Mouse (Mus musculus): Measurements from ENCODE around the gene Emp3.
"Not testable (repeated sequence)": the region's sequence is repeated elsewhere in the genome, so short reads cannot be mapped to it uniquely, and the experiment has no call there.

Gene Emp3

GRCm38 (mm10) chr7:45921242-45921621, at the start of gene Emp3:
Emp3 (minus strand) TSS chr7:45921404.
- DNase-seq (ENCODE audit: low read depth, low spot score) = peak; percentile 84

- no peak for DNase-seq (ENCODE audit: low read depth, low spot score)
Observed at GRCm38 (mm10) chr7:45956611-45957010, 35.4 kb upstream of the Emp3 start.

- DNase-seq (ENCODE audit: low read depth, low spot score) = no peak
Observed at GRCm38 (mm10) chr7:45949061-45949460, 27.9 kb upstream of the Emp3 start.

GRCm38 (mm10) chr7:45943280-45943679, 22.1 kb upstream of the Emp3 start:
- peak; percentile 24 for DNase-seq (ENCODE audit: low read depth, low spot score)

DNA sequence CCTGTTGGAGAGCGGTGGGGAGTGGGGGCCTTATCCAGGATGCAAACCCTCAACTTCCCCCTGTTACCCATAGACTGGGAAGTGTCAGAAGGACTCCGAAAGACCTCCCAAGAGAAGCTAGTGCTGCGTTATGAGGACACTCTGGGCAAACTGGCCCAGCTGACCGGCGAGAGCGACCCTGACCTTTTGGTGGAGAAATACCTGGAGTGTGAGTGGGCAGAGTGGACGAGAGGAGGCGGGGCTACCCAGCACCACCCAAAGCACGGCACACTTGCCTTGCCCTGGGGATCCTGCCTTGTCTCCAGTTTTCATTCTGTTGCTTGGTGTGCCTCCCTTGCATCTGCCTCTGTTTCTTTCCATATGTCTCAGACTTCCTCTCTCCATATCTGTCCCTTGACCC, 20.8 kb upstream of the Emp3 start:
- DNase-seq (ENCODE audit: low read depth, low spot score) = no peak

DNA sequence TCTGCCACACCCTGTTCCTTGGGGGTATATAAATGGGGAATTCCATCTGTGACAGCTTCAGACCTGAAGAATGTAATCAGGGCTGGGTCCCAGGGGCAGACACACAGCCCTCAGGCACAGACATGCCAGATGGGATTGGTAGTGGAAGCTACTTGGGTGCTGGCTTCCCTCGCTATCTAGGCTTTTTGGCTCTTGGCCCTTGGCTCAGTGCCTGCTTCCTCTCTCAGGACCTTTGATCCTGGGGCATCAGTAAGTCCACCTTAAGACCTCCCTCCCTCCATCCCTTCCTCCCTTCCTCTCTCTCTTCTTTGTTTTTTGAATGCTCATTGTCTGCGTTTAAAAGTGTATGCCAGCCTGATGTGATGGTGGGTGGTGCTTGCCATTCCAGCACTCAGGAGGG, 18.6 kb upstream of the Emp3 start:
- no peak for DNase-seq (ENCODE audit: low read depth, low spot score)

- peak; percentile 79 for DNase-seq (ENCODE audit: low read depth, low spot score)
Observed at GRCm38 (mm10) chr7:45935114-45935513, 13.9 kb upstream of the Emp3 start.

- DNase-seq (ENCODE audit: low read depth, low spot score) = not testable (repeated sequence)
Observed at GRCm38 (mm10) chr7:45933766-45934165, 12.6 kb upstream of the Emp3 start.

DNA sequence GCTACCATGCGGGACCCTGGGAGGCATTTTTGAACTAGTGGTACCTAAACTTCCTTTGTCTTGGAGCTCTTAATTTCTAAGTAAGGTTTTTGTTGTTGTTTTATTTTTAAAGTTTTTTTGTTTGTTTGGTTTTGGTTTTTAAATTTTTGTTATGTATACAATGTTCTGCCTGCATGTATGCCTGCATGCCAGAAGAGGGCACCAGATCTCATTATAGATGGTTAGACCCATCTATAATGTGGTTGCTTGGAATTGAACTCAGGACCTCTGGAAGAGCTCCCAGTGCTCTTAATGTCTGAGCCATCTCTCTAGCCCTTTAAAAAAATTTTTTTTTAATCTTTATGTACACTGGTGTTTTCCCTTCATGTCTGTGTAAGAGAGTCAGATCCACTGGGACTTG, 8.5 kb upstream of the Emp3 start:
- DNase-seq (ENCODE audit: low read depth, low spot score) = no peak

DNA sequence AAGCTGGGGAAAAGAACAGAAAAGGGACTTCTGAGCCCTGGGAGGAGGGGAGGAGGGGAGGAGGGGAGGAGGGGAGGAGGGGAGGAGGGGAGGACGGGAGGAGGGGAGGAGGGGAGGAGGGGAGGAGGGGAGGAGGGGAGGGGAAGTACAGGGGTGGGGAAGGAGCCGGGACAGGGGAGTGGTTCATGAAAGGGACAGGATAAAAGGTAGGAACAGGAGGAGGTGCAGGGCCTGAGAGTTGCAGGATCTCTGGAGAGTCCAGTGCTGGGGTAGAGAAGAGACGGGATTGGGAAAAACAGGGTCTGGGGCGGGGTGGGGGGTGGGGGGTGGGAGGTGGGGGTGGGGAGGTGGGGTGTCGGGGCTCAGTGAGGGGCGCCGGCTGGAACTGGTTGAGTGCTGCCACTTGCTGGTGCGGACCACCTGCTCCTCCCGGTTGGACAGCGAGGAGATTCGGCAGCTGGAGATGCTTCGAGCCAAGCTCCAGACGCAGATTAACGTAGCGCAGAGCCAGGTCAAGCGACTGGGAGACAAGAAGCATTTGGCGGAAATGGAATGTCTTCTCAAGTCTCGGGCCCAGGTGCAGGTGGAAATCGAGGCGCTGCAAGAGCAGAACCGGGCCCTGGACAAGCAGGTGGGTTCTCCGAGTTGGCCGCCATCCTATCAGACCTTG, 7.6 kb upstream of the Emp3 start:
- no peak for DNase-seq (ENCODE audit: low read depth, low spot score)

GRCm38 (mm10) chr7:45924429-45924816, 3.2 kb upstream of the Emp3 start:
- DNase-seq (ENCODE audit: low read depth, low spot score) = no peak

DNA sequence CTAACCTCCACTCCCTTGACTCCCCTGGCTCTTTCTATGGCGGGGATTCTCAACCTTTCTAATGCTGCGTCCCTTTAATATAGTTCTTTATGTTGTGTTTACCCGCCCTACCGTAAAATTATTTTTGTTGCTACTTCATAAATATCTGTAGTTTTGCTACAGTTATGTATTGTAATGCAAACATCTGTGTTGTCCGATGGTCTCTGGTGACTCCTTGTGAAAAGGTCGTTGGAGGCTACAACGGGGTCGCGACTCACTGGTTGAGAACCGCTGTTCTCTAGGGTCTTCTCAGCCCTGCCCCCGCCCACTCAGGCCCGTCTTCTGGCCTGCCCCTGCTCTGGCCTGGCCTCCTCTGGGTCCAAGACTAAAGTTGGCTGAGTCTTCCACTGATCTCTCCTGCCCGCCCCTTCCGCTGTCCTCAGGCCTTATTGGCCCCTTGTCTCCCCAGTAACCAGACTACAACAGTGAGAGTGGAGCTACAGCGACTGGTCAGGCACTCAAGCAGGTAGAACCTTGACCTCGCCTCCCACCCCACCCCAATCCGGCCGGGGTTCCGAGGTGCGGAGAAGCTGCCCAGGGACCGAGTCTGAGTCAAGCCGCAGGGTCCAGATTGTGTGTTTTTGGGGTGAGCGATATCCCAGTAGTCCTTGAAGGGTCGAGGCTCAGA, 2.7 kb upstream of the Emp3 start, which contains the start of gene Ccdc114:
Gene Ccdc114, plus strand, starts transcription at position 311 of the 667 bp plus-strand sequence.
- DNase-seq (ENCODE audit: low read depth, low spot score) = peak; percentile 48

GRCm38 (mm10) chr7:45922928-45923761, 1.9 kb upstream of the Emp3 start:
- DNase-seq (ENCODE audit: low read depth, low spot score) = peak; percentile 90

DNA sequence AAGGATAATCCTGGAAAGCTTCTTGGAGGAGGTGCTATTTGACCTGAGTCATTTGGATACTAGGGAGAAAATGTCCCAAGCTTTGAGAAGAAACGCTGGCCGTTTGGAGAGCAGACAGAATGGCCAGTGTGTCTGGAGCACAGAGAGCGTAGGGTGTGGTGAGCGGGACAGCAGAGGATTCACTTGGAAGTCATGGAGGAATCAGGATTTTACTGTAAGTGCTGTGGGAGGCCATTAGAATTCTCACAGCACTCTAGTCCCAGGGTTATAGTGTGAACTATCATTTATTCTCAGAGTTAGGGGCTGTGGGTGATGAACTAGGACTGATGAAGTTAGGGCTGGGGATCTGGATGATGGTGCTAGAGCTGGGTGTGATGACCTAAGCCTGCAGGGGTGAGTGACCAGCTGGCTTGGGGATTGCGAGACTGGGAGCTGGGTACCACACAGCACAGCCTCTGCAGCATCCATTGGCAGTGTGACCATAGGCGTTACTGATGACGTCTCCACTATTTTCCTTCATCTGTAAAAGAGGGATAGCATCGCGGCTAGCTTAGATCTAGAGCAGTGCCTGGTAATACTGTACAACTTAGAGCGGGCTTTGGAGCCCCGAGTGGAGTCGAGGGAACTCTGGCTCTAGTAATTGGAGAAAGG, 871 bp upstream of the Emp3 start:
- DNase-seq (ENCODE audit: low read depth, low spot score) = peak; percentile 18

- DNase-seq (ENCODE audit: low read depth, low spot score) = peak; percentile 94
Observed at GRCm38 (mm10) chr7:45920583-45921241, 492 bp downstream of the Emp3 start.

GRCm38 (mm10) chr7:45919761-45920160, 1.4 kb downstream of the Emp3 start:
- DNase-seq (ENCODE audit: low read depth, low spot score) = peak; percentile 14

GRCm38 (mm10) chr7:45919083-45919671, 2.0 kb downstream of the Emp3 start:
- DNase-seq (ENCODE audit: low read depth, low spot score) = peak; percentile 20

DNA sequence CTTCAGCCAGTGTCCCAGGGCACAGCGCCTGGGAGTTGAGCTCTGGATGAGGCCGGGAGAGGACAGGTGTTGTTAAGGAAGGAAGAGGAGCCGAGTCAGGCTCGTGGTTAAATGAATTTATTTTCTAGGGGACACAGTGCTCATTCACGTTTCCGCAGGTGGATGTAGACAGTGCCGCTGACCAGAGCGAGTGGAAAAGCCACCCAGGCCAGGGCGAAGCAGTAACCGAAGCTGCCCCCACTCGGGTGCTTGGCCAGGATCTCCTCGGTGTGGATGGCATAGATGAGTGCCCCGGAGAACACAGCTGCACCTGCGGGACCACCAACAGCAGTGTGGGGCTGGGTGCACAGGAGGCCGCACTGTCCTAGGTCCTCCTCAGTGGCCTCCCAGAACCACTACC, 3.3 kb downstream of the Emp3 start:
- DNase-seq (ENCODE audit: low read depth, low spot score) = no peak

- DNase-seq (ENCODE audit: low read depth, low spot score) = no peak
Observed at GRCm38 (mm10) chr7:45917004-45917704, 4.0 kb downstream of the Emp3 start.
